Mouse (Mus musculus) neural tube, embryonic 10.5 days (tissue): ENCODE data around the gene Pcolce.
"Not testable (repeated sequence)": the region's sequence is repeated elsewhere in the genome, so short reads cannot be mapped to it uniquely, and the experiment has no call there.

ENCODE experiments used
- DNase-seq: peaks from one replicate; pipeline ENCODE4 v3.0.0-alpha.2; 2017; ENCODE audit warnings: low spot score; ENCODE audit errors: extremely low spot score

Pcolce gene

GRCm38 (mm10) chr5:137629906-137630545 is 16.4 kb upstream of the Pcolce start:
- DNase-seq: no peak

GRCm38 (mm10) chr5:137629306-137629721 is 15.7 kb upstream of the Pcolce start:
- DNase-seq: no peak

DNA sequence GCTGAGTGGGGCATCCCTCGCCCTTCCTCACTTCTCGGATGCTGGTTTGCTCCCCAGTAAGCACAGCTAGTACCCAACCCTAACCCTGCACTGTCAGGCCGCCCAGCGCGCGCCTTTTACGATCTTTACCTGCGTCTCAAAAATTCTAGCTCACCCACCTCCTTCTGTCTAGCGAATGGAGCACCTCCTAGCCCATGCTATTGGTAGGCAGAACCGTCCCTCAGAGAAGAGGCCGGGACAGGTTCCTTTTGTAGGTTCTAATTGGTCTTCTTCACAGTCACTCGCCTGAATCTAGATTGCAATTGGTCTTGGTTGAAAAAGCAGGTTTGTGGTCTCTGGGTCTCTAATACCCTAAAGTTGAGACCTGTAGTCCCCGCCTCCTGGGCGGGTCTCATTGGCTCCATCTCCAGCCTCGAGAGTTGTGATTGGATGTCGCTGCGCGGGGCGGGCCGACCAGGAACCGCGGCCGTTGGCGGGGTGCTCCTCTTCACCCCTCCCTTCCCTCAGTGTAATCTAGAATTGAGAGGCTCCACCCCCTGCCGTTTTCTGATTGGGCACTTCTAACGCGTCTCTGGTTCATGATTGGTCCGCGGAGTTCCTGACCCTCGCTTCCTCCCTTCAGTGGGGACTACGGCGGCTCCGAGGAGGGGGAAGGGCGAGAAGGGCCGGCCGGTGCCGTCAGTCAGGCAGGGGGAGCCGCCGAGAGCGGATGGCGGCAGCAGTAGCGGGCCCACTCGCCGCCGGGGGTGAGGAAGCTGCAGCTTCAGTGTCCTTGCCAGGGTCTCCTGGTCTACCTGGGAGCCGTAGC is 15.1 kb upstream of the Pcolce start, which contains the start of the genes Fbxo24, Lrch4 and Gm20605:
Gene Fbxo24, minus strand, starts transcription at position 505 of the 808 bp plus-strand sequence.
Gene Lrch4, plus strand, starts transcription at position 624 of the 808 bp plus-strand sequence.
Gene Gm20605, plus strand, starts transcription at position 678 of the 808 bp plus-strand sequence.
- DNase-seq: peak; percentile 98

DNA sequence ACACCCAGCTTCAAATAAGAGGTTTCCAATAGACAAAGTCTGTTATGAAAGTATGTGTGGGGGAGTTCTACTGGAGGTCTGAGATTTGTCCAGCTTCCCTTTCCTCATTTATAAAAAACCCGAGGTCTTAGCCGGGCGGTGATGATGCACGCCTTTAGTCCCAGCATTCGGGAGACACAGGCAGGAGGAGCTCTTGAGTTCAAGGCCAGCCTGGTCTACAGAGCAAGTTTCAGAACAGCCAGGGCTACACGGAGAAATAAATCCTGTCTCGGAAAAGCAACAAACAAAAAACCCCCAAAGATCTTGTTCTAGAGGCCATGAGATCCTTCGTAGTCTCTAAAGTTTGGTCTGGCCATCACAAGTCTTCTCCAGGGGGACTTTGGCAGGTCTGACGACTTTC is 14.4 kb upstream of the Pcolce start:
- no peak for DNase-seq

- no peak for DNase-seq
Measured at GRCm38 (mm10) chr5:137623937-137624530, 10.4 kb upstream of the Pcolce start.

GRCm38 (mm10) chr5:137615347-137615746 is 1.8 kb upstream of the Pcolce start:
- no peak for DNase-seq

GRCm38 (mm10) chr5:137614921-137615320 is 1.3 kb upstream of the Pcolce start:
- not testable (repeated sequence) for DNase-seq

GRCm38 (mm10) chr5:137613076-137613475 is 508 bp downstream of the Pcolce start:
- DNase-seq: no peak

- DNase-seq: peak; percentile 82
Measured at GRCm38 (mm10) chr5:137611245-137611602, 2.4 kb downstream of the Pcolce start.

- peak; percentile 85 for DNase-seq
Measured at GRCm38 (mm10) chr5:137610548-137611244, 2.9 kb downstream of the Pcolce start.

DNA sequence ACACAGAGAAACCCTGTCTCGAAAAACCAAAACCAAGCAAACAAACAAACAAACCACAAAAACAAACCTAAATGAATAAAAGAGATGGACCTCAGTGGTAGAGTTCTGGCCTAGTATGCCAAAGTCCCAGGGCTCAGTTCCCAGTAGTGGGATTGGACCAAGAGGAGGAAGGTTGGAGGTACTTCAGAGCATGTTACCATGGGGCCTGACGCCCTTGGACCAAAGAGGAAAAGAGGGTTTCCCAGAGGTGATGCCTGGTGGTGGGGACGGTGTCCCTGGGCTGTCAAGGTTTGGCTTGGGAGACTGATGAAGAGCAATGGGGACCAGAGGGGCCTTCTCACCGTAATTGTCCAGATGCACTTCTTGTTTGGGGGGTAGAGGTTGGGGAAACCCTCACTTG is 3.5 kb downstream of the Pcolce start:
- DNase-seq: no peak

DNA sequence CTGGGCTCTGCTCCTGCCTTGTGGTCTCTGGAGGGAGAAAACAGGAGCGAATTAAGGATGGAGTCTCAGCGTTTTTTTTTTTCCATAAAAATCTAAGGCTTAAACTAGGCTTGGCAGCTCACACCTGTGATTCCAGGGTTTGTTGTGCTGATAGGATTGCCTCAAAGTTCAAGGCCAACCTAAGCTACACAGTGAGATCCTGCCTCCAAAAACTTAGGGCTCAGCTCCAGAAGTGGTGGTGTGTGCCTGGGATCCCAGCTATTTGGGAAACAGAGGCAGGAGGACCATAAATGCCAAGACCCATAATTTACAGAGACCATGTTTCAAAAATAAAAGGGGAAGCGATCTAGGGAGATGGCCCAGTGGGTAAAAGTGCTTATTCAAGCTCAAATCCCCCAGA is 4.3 kb downstream of the Pcolce start:
- DNase-seq: no peak

DNA sequence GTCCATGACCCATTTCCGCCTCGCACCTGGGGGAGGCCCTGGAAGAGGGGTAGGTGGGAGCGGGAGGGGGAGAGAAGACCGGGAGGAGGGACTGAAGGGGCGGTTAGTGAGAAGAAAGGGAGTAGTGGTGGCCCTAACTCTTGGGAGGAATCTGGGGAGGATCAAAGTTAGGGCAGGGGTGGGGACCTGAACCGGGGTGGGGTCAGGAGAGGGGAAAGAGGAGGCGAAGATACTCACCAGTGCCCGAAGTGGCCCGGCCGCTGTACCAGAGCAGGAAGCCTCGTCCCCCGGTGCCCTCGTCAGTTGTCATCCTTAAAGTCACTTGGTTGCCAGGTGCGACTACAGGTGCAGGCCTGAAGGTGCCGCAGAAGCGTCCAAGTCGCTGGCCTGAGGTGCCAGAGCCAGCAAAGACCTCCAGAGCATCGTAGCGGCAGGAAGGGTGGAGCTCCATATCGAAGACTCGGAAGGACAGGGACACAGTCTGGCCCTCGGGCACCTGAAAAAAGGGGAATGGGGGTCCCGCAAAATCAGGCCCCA is 4.9 kb downstream of the Pcolce start:
- no peak for DNase-seq

GRCm38 (mm10) chr5:137607860-137608653 is 5.5 kb downstream of the Pcolce start:
- DNase-seq: no peak

DNA sequence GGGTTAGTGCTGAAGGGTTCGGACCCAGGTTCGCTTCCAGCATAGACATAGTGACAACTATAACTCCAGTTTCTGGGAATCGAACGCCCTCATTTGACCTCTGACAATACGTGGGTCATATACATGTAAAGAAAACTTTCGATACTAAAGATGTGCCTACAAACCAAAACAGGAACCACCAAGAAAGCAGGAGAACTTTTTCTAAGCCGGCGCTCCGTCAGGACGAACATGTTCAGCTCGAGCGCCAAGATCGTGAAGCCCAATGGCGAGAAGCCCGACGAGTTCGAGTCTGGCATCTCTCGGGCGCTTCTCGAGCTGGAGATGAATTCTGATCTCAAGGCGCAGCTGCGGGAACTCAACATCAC is 12.2 kb downstream of the Pcolce start:
- peak; percentile 48 for DNase-seq

GRCm38 (mm10) chr5:137600619-137601364 is 12.8 kb downstream of the Pcolce start, which contains the start of gene Mospd3:
Mospd3 (minus strand) TSS chr5:137601058.
- peak; percentile 97 for DNase-seq

DNA sequence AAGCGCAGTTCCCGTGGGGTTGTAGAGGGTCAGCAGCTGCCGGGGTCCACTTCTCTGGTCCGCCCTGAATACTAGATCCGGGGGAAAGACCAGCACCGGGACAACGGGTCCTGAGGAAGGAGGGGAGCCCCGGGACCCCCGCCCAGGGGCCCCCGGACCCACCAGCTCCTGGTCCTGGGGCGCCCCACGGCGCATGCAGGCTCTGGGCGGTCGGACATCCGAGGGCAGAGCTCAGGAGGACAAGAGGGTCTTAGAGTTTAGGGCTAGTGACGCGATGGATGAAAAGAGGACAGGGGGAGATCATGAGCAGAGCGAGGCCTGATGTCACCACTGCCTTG is 13.3 kb downstream of the Pcolce start:
- DNase-seq: no peak

DNA sequence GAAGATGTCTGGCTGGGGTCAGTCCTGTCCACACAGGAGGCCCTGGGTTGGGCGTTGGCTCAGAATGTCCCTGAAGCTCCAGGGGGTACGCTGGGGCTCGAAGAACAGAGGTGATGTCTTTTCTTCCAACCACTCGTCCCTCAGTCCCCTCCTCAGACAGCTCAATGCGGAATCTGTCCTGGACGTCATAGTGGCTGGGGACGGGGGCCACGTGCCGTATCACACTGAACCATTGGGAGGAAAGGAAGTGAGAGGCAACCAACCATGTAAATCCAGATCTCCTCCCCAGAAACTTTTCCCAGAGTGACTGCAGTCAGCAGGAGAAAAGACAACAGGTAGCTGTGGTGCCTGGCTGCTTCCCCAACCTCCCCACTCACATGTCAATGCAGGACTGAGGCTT is 14.0 kb downstream of the Pcolce start:
- DNase-seq: no peak

DNA sequence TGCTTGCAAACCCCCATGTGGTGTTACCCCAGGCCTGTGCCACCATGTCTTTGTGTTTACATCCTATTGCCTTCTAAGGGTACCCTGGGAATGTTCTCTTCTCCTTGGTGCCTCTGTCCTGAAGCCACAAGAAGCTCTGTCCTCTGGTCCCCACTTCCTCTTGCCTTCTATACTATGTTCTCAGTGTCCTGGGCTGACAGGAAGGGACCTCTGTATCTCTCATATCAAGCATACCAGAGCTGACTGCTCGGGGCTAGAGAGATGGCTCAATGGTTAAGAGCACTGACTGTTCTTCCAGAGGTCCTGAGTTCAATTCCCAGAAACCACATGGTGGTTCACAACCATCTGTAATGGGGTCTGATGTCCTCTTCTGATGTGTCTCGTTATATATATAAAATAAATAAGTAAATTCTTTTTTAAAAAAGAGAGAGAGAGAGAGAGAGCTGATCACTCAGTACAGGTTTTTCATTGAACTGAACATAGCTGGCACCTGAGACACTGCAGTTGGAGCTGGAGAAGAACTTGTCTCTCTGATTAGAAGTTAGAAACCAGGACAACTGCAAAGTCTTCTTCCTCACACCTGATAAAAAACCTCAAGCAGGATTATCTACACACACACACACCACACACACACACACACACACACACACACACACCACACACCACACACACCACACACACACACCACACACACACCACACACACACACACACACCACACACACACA is 15.3 kb downstream of the Pcolce start:
- DNase-seq: no peak
